Mouse (Mus musculus) hindbrain, embryonic 11.5 days (tissue): ENCODE data around the gene Tsc22d2. TPM values are rescaled to one million over a fixed set of nuclear protein-coding genes. Genes with fewer than 3 reads are reported as not detected.

Experiments
- ATAC-seq: fragments of 200-750 bp; cut with Nextera tagmentation; 2 replicates; pipeline ENCODE4 v1.8.0; 2017; ENCODE audit warnings: mild to moderate bottlenecking, moderate TSS enrichment, moderate library complexity; ENCODE audit not compliant: low FRiP score
- DNase-seq: peaks from one replicate; pipeline ENCODE4 v3.0.0-alpha.2; 2015; ENCODE audit warnings: low spot score
- H3K27ac ChIP-seq: fragments of 300-500 bp; sonication (generic); 2 replicates; pipeline ENCODE4 v1.5.1; 2014; ENCODE audit warnings: mild to moderate bottlenecking, low read depth, low read length
- H3K27me3 ChIP-seq: fragments of 300-500 bp; sonication (generic); 2 replicates; pipeline ENCODE4 v1.6.1; 2014; ENCODE audit warnings: mild to moderate bottlenecking, low read length, moderate library complexity, mixed read lengths; ENCODE audit not compliant: control insufficient read depth, insufficient read depth
- H3K36me3 ChIP-seq: fragments of 300-500 bp; sonication (generic); 2 replicates; pipeline ENCODE4 v1.6.1; 2014; ENCODE audit warnings: mild to moderate bottlenecking, low read length, moderate library complexity, mixed read lengths; ENCODE audit not compliant: control insufficient read depth, insufficient read depth
- H3K4me1 ChIP-seq: fragments of 300-500 bp; sonication (generic); replicated peaks from 2 replicates; pipeline ENCODE4 v1.6.1; 2014; ENCODE audit warnings: low read length, mixed read lengths; ENCODE audit not compliant: control insufficient read depth, insufficient read depth
- H3K4me2 ChIP-seq: fragments of 300-500 bp; sonication (generic); replicated peaks from 2 replicates; pipeline ENCODE4 v1.6.1; 2014; ENCODE audit warnings: mild to moderate bottlenecking, low read depth, low read length
- H3K4me3 ChIP-seq: fragments of 300-500 bp; sonication (generic); 2 replicates; pipeline ENCODE4 v1.5.1; 2014; ENCODE audit warnings: low read depth, low read length
- H3K9ac ChIP-seq: fragments of 300-500 bp; sonication (generic); 2 replicates; pipeline ENCODE4 v1.6.1; 2014; ENCODE audit warnings: low read depth, low read length
- H3K9me3 ChIP-seq: fragments of 300-500 bp; sonication (generic); 2 replicates; pipeline ENCODE4 v1.6.1; 2016; ENCODE audit warnings: low read length; ENCODE audit not compliant: control insufficient read depth
- WGBS: fragments of 180-500 bp; shearing (Covaris S2); extraction: QIAGEN DNeasy Blood & Tissue Kit; methylation state at CpG from one replicate; pipeline ENCODE4 v1.1.7; 2014; 5-methylcytosine and 5-hydroxymethylcytosine counted together
- polyA plus RNA-seq: library from polyadenylated mRNA; unstranded; fragments of >200 nt; fragmentation: Nextera tagmentation; extraction: Ambion mirVana; gene quantifications from 2 replicates; pipeline ENCODE4 v1.2.1, GENCODE M21; 2014

Tsc22d2 gene
- polyA plus RNA-seq, 1 experiment from 2014 or later, result 14.8 TPM

GRCm38 (mm10) chr3:58493621-58494020, 79.1 kb downstream of the Tsc22d2 start:
- H3K4me3 ChIP-seq, result no peak overlapping the region
- no peak for ATAC-seq
- 87% methylated on average over 4 of the region's 4 CpGs for WGBS

GRCm38 (mm10) chr3:58501961-58502360, 87.4 kb downstream of the Tsc22d2 start:
- 73% methylated on average over 2 of the region's 2 CpGs for WGBS
- H3K4me2 ChIP-seq, result no peak overlapping the region
- no peak overlapping the region for H3K27ac ChIP-seq
- H3K4me3 ChIP-seq, result no peak overlapping the region
- no peaks in the 10 kb centered on the region for H3K9me3 ChIP-seq
- H3K9ac ChIP-seq, result no peak overlapping the region
- H3K4me1 ChIP-seq, result no peaks in the 10 kb centered on the region
- no peaks in the 10 kb centered on the region for H3K27me3 ChIP-seq
- no peak for DNase-seq
- H3K36me3 ChIP-seq, result no peaks in the 10 kb centered on the region
- no peak for ATAC-seq

More at GRCm38 (mm10) chr3:58493621-58494020, 79.1 kb downstream of the Tsc22d2 start:
- Histone ChIP-seq H3K27me3 (no peaks in the 10 kb centered on the region), H3K36me3 (no peaks in the 10 kb centered on the region), H3K4me2 (no peak overlapping the region), H3K9me3 (no peaks in the 10 kb centered on the region), H3K9ac (no peak overlapping the region), H3K27ac (no peak overlapping the region), H3K4me1 (no peaks in the 10 kb centered on the region)
- DNase-seq, result no peak

GRCm38 (mm10) chr3:58503720-58504333, 89.3 kb downstream of the Tsc22d2 start:
- H3K4me2 ChIP-seq, result no peak overlapping the region
- WGBS, result 51% methylated on average over 3 of the region's 3 CpGs

GRCm38 (mm10) chr3:58504676-58505075, 90.2 kb downstream of the Tsc22d2 start:
- Histone ChIP-seq H3K36me3 (no peaks in the 10 kb centered on the region), H3K27ac (no peak overlapping the region), H3K27me3 (no peaks in the 10 kb centered on the region), H3K9ac (no peak overlapping the region), H3K4me3 (no peak overlapping the region), H3K9me3 (no peaks in the 10 kb centered on the region), H3K4me1 (no peaks in the 10 kb centered on the region), H3K4me2 (no peak overlapping the region)
- DNase-seq (no peak), ATAC-seq (no peak)

More at GRCm38 (mm10) chr3:58503720-58504333, 89.3 kb downstream of the Tsc22d2 start:
- no peak for DNase-seq
- no peak for ATAC-seq
- Histone ChIP-seq H3K36me3 (no peaks in the 10 kb centered on the region), H3K9me3 (no peaks in the 10 kb centered on the region), H3K9ac (no peak overlapping the region), H3K27me3 (no peaks in the 10 kb centered on the region), H3K4me3 (no peak overlapping the region), H3K4me1 (no peaks in the 10 kb centered on the region), H3K27ac (no peak overlapping the region)

GRCm38 (mm10) chr3:58508020-58508750, 93.7 kb downstream of the Tsc22d2 start:
- H3K36me3 ChIP-seq, result no peaks in the 10 kb centered on the region
- ATAC-seq (no peak), DNase-seq (no peak)
- H3K4me2 ChIP-seq, result no peak overlapping the region
- no peak overlapping the region for H3K9ac ChIP-seq
- no peak overlapping the region for H3K4me3 ChIP-seq
- WGBS, result 89% methylated on average over 7 of the region's 7 CpGs
- no peaks in the 10 kb centered on the region for H3K9me3 ChIP-seq
- no peak overlapping the region for H3K27ac ChIP-seq
- no peaks in the 10 kb centered on the region for H3K4me1 ChIP-seq
- no peaks in the 10 kb centered on the region for H3K27me3 ChIP-seq

GRCm38 (mm10) chr3:58511581-58511980, 97.1 kb downstream of the Tsc22d2 start:
- H3K4me1 ChIP-seq, result no peaks in the 10 kb centered on the region
- H3K9ac ChIP-seq, result no peak overlapping the region
- no peaks in the 10 kb centered on the region for H3K9me3 ChIP-seq
- H3K4me2 ChIP-seq, result no peak overlapping the region
- no peak overlapping the region for H3K4me3 ChIP-seq
- DNase-seq (no peak), ATAC-seq (no peak)
- no peak overlapping the region for H3K27ac ChIP-seq
- no peaks in the 10 kb centered on the region for H3K27me3 ChIP-seq
- H3K36me3 ChIP-seq, result no peaks in the 10 kb centered on the region

GRCm38 (mm10) chr3:58512740-58513139, 98.2 kb downstream of the Tsc22d2 start:
- H3K9me3 ChIP-seq, result no peaks in the 10 kb centered on the region
- 83% methylated on average over 3 of the region's 3 CpGs for WGBS
- no peak overlapping the region for H3K4me3 ChIP-seq
- ATAC-seq (no peak), DNase-seq (no peak)
- no peaks in the 10 kb centered on the region for H3K36me3 ChIP-seq
- H3K9ac ChIP-seq, result no peak overlapping the region
- no peaks in the 10 kb centered on the region for H3K27me3 ChIP-seq
- no peak overlapping the region for H3K27ac ChIP-seq
- H3K4me2 ChIP-seq, result no peak overlapping the region
- H3K4me1 ChIP-seq, result no peaks in the 10 kb centered on the region

GRCm38 (mm10) chr3:58513483-58513882, 99.0 kb downstream of the Tsc22d2 start:
- Histone ChIP-seq H3K4me2 (no peak overlapping the region), H3K9ac (no peak overlapping the region), H3K4me1 (no peaks in the 10 kb centered on the region), H3K9me3 (no peaks in the 10 kb centered on the region), H3K27me3 (no peaks in the 10 kb centered on the region), H3K36me3 (no peaks in the 10 kb centered on the region), H3K27ac (no peak overlapping the region), H3K4me3 (no peak overlapping the region)
- ATAC-seq, result no peak
- 89% methylated on average over 4 of the region's 4 CpGs for WGBS
- no peak for DNase-seq
